Mouse (Mus musculus): Measurements from ENCODE around the gene Tmem97.

DNA sequence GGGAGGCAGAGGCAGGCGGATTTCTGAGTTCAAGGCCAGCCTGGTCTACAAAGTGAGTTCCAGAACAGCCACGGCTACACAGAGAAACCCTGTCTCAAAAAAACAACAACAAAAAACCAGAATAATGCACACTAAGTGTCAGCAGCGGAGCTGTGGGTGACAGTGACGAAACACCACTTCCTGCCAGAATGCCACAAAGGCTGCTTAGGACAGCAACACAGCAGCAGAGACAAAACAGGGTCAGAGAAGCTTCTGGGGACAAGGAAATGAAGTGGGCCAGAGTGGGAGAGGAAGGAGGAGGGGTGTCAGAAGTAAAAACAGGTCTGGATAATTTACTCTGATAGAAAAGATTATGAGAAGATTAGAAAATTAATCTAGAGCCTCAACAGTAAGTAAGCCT is 49.5 kb upstream of the Tmem97 start:
- no peak for TF ChIP-seq CTCF (IDR thresholded peaks at IDR 0.05; ENCODE audit: extremely low read depth, insufficient read depth, low read length)
- no peak for TF ChIP-seq POLR2A (IDR thresholded peaks at IDR 0.05; ENCODE audit: extremely low read depth, insufficient read depth, low read length)

Measured in cortical plate, adult 2 months (tissue).